Comparison of ENCODE assay signal across 17 mouse cellular contexts in the genomic region with DNA sequence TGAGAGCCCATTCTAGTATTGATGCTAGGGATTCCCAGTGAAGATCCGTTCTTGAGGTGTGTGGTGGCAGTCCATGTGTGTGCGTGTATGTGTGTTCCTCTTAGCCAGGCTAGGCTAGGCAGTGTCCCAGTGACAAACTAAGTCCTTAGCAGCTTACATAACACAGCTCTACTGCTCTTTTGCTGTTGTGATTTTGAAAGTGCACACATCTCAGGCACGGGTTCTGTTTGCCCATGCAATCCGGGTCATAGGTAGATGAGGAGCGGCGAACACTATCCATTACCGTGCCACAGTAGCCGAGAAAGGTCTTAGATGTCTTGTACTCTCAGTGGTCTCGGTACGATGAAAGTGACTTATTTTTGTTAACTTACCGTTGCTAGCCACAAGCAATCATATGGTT.
"Had no signal": no experiment of that assay in that cellular context is flagged by ENCODE, and none has a peak within 500 bp of the region (broad histone marks: within the 10 kb centered on the region; RNA-seq: fewer than 3 reads in every experiment).

No protein-coding gene starts in this region.

- H3K4me3 ChIP-seq: lung, embryonic 15.5 days; megakaryocyte, embryonic 14.5 days; midbrain, embryonic 13.5 days; midbrain, embryonic 15.5 days; neural tube, embryonic 12.5 days; stomach, embryonic 15.5 days had no signal

- H3K4me2 ChIP-seq: lung, embryonic 15.5 days; midbrain, embryonic 11.5 days; midbrain, embryonic 13.5 days; midbrain, embryonic 15.5 days; neural tube, embryonic 12.5 days; stomach, embryonic 15.5 days had no signal

- H3K27me3 ChIP-seq: lung, embryonic 15.5 days; neural tube, embryonic 12.5 days; stomach, embryonic 15.5 days had no signal

- H3K4me1 ChIP-seq: megakaryocyte, embryonic 14.5 days; midbrain, embryonic 13.5 days; midbrain, embryonic 15.5 days; neural tube, embryonic 12.5 days had no signal

- H3K9me3 ChIP-seq: lung, embryonic 15.5 days; midbrain, embryonic 13.5 days; midbrain, embryonic 15.5 days; neural tube, embryonic 12.5 days; stomach, embryonic 15.5 days had no signal

- ATAC-seq: lung, postnatal 0 days; midbrain, embryonic 13.5 days; midbrain, embryonic 15.5 days had no signal

- DNase-seq: lung, adult 2 months; lung, postnatal 14 days; lung, postnatal 36 days; right cerebral cortex, postnatal 14 days; thymus, adult 2 months; thymus, postnatal 25 days; thymus, postnatal 4 days had no signal

- H3K36me3 ChIP-seq: lung, embryonic 15.5 days; midbrain, embryonic 13.5 days; midbrain, embryonic 15.5 days; neural tube, embryonic 12.5 days; stomach, embryonic 15.5 days had no signal

- H3K9ac ChIP-seq: lung, embryonic 15.5 days; midbrain, embryonic 13.5 days; midbrain, embryonic 15.5 days; neural tube, embryonic 12.5 days; stomach, embryonic 15.5 days had no signal

- H3K27ac ChIP-seq: lung, embryonic 15.5 days; macrophage; midbrain, embryonic 13.5 days; midbrain, embryonic 15.5 days; neural tube, embryonic 12.5 days; stomach, embryonic 15.5 days; stomach, postnatal 0 days had no signal
